Mouse (Mus musculus): ENCODE data around the gene Cycs. TPM values are rescaled to one million over a fixed set of nuclear protein-coding genes. Genes with fewer than 3 reads are reported as not detected.

The Cycs gene
- polyA plus RNA-seq, 1 experiment, result 65.5 TPM

- no peak overlapping the region for H3ac ChIP-seq (ENCODE audit: control insufficient read depth, insufficient read length, low read depth)
Observed at GRCm38 (mm10) chr6:50571661-50572060, 5.3 kb upstream of the Cycs start.

GRCm38 (mm10) chr6:50566997-50567255 is 588 bp upstream of the Cycs start:
- no peak for TF ChIP-seq MYOD1 (IDR thresholded peaks at IDR 0.05; ENCODE audit: control insufficient read depth, insufficient read length, low read depth)
- no peak for TF ChIP-seq CEBPB (IDR thresholded peaks at IDR 0.05; ENCODE audit: low read depth)
- no peak for TF ChIP-seq FOSL1 (IDR thresholded peaks at IDR 0.05; ENCODE audit: insufficient read depth, low read length, poor library complexity, severe bottlenecking)
- no peak for TF ChIP-seq CTCF (IDR thresholded peaks at IDR 0.05; ENCODE audit: control insufficient read depth, insufficient read depth, insufficient read length)
- no peak for TF ChIP-seq MYOG (IDR thresholded peaks at IDR 0.05; ENCODE audit: control insufficient read depth, extremely low read depth, insufficient read length)
- no peak for TF ChIP-seq MAX (IDR thresholded peaks at IDR 0.05)
- H3ac ChIP-seq (ENCODE audit: control insufficient read depth, insufficient read length, low read depth), result peak overlapping the region; percentile 74
- peaks cover 13% of the 10 kb centered on the region for H3K79me3 ChIP-seq (ENCODE audit: low read depth)
- H3K4me3 ChIP-seq (ENCODE audit: insufficient read depth, poor library complexity, severe bottlenecking), result peak overlapping the region; percentile 36
- H3K36me3 ChIP-seq (ENCODE audit: control insufficient read depth, insufficient read depth), result peaks cover 25% of the 10 kb centered on the region
- H3K27me3 ChIP-seq (ENCODE audit: control insufficient read depth, insufficient read depth, insufficient read length), result no peaks in the 10 kb centered on the region
- H3K79me2 ChIP-seq (ENCODE audit: control insufficient read depth, insufficient read depth), result peaks cover 16% of the 10 kb centered on the region

More at GRCm38 (mm10) chr6:50571661-50572060, 5.3 kb upstream of the Cycs start:
- Histone ChIP-seq H3K36me3 (ENCODE audit: control insufficient read depth, insufficient read depth) (no peaks in the 10 kb centered on the region), H3K79me2 (ENCODE audit: control insufficient read depth, insufficient read depth) (no peaks in the 10 kb centered on the region), H3K4me3 (ENCODE audit: insufficient read depth, poor library complexity, severe bottlenecking) (no peak overlapping the region), H3K27me3 (ENCODE audit: control insufficient read depth, insufficient read depth, insufficient read length) (peaks cover 3% of the 10 kb centered on the region), H3K79me3 (ENCODE audit: low read depth) (no peaks in the 10 kb centered on the region)
- TF ChIP-seq MYOG (IDR thresholded peaks at IDR 0.05; ENCODE audit: control insufficient read depth, extremely low read depth, insufficient read length) (no peak), MAX (IDR thresholded peaks at IDR 0.05) (no peak), MYOD1 (IDR thresholded peaks at IDR 0.05; ENCODE audit: control insufficient read depth, insufficient read length, low read depth) (no peak), USF1 (IDR thresholded peaks at IDR 0.05; ENCODE audit: low read depth) (no peak), FOSL1 (IDR thresholded peaks at IDR 0.05; ENCODE audit: insufficient read depth, low read length, poor library complexity, severe bottlenecking) (no peak), CTCF (IDR thresholded peaks at IDR 0.05; ENCODE audit: control insufficient read depth, insufficient read depth, insufficient read length) (no peak), CEBPB (IDR thresholded peaks at IDR 0.05; ENCODE audit: low read depth) (no peak)

GRCm38 (mm10) chr6:50563651-50564050 is 2.7 kb downstream of the Cycs start:
- H3K79me3 ChIP-seq (ENCODE audit: low read depth), result peaks cover 13% of the 10 kb centered on the region
- H3K79me2 ChIP-seq (ENCODE audit: control insufficient read depth, insufficient read depth), result peaks cover 16% of the 10 kb centered on the region
- H3K27me3 ChIP-seq (ENCODE audit: control insufficient read depth, insufficient read depth, insufficient read length), result no peaks in the 10 kb centered on the region
- TF ChIP-seq FOSL1 (IDR thresholded peaks at IDR 0.05; ENCODE audit: insufficient read depth, low read length, poor library complexity, severe bottlenecking), result no peak
- no peak for TF ChIP-seq MYOD1 (IDR thresholded peaks at IDR 0.05; ENCODE audit: control insufficient read depth, insufficient read length, low read depth)
- no peak for TF ChIP-seq USF1 (IDR thresholded peaks at IDR 0.05; ENCODE audit: low read depth)
- no peak for TF ChIP-seq MAX (IDR thresholded peaks at IDR 0.05)
- TF ChIP-seq CTCF (IDR thresholded peaks at IDR 0.05; ENCODE audit: control insufficient read depth, insufficient read depth, insufficient read length), result no peak
- no peak for TF ChIP-seq CEBPB (IDR thresholded peaks at IDR 0.05; ENCODE audit: low read depth)
- TF ChIP-seq MYOG (IDR thresholded peaks at IDR 0.05; ENCODE audit: control insufficient read depth, extremely low read depth, insufficient read length), result no peak
- H3K4me3 ChIP-seq (ENCODE audit: insufficient read depth, poor library complexity, severe bottlenecking), result no peak overlapping the region
- H3ac ChIP-seq (ENCODE audit: control insufficient read depth, insufficient read length, low read depth), result no peak overlapping the region
- H3K36me3 ChIP-seq (ENCODE audit: control insufficient read depth, insufficient read depth), result peaks cover 25% of the 10 kb centered on the region

GRCm38 (mm10) chr6:50562421-50562820 is 3.9 kb downstream of the Cycs start:
- Histone ChIP-seq H3ac (ENCODE audit: control insufficient read depth, insufficient read length, low read depth) (no peak overlapping the region), H3K79me3 (ENCODE audit: low read depth) (peaks cover 13% of the 10 kb centered on the region), H3K4me3 (ENCODE audit: insufficient read depth, poor library complexity, severe bottlenecking) (no peak overlapping the region), H3K27me3 (ENCODE audit: control insufficient read depth, insufficient read depth, insufficient read length) (no peaks in the 10 kb centered on the region), H3K79me2 (ENCODE audit: control insufficient read depth, insufficient read depth) (peaks cover 16% of the 10 kb centered on the region), H3K36me3 (ENCODE audit: control insufficient read depth, insufficient read depth) (peaks cover 25% of the 10 kb centered on the region)
- TF ChIP-seq FOSL1 (IDR thresholded peaks at IDR 0.05; ENCODE audit: insufficient read depth, low read length, poor library complexity, severe bottlenecking) (no peak), USF1 (IDR thresholded peaks at IDR 0.05; ENCODE audit: low read depth) (no peak)

- peaks cover 25% of the 10 kb centered on the region for H3K36me3 ChIP-seq (ENCODE audit: control insufficient read depth, insufficient read depth)
- H3K79me3 ChIP-seq (ENCODE audit: low read depth), result peaks cover 9% of the 10 kb centered on the region
- H3K79me2 ChIP-seq (ENCODE audit: control insufficient read depth, insufficient read depth), result peaks cover 11% of the 10 kb centered on the region
- no peak overlapping the region for H3ac ChIP-seq (ENCODE audit: control insufficient read depth, insufficient read length, low read depth)
- H3K27me3 ChIP-seq (ENCODE audit: control insufficient read depth, insufficient read depth, insufficient read length), result no peaks in the 10 kb centered on the region
- TF ChIP-seq MAX (IDR thresholded peaks at IDR 0.05) (no peak), MYOG (IDR thresholded peaks at IDR 0.05; ENCODE audit: control insufficient read depth, extremely low read depth, insufficient read length) (no peak), CEBPB (IDR thresholded peaks at IDR 0.05; ENCODE audit: low read depth) (no peak), FOSL1 (IDR thresholded peaks at IDR 0.05; ENCODE audit: insufficient read depth, low read length, poor library complexity, severe bottlenecking) (no peak), MYOD1 (IDR thresholded peaks at IDR 0.05; ENCODE audit: control insufficient read depth, insufficient read length, low read depth) (no peak)
- no peak overlapping the region for H3K4me3 ChIP-seq (ENCODE audit: insufficient read depth, poor library complexity, severe bottlenecking)
Observed at GRCm38 (mm10) chr6:50560776-50561175, 5.6 kb downstream of the Cycs start.

GRCm38 (mm10) chr6:50558877-50559276 is 7.5 kb downstream of the Cycs start:
- peaks cover 3% of the 10 kb centered on the region for H3K79me2 ChIP-seq (ENCODE audit: control insufficient read depth, insufficient read depth)
- H3K27me3 ChIP-seq (ENCODE audit: control insufficient read depth, insufficient read depth, insufficient read length), result no peaks in the 10 kb centered on the region
- TF ChIP-seq MYOG (IDR thresholded peaks at IDR 0.05; ENCODE audit: control insufficient read depth, extremely low read depth, insufficient read length), result no peak
- no peak for TF ChIP-seq MYOD1 (IDR thresholded peaks at IDR 0.05; ENCODE audit: control insufficient read depth, insufficient read length, low read depth)
- no peak for TF ChIP-seq USF1 (IDR thresholded peaks at IDR 0.05; ENCODE audit: low read depth)
- TF ChIP-seq MAX (IDR thresholded peaks at IDR 0.05), result no peak
- TF ChIP-seq FOSL1 (IDR thresholded peaks at IDR 0.05; ENCODE audit: insufficient read depth, low read length, poor library complexity, severe bottlenecking), result no peak
- no peak for TF ChIP-seq CEBPB (IDR thresholded peaks at IDR 0.05; ENCODE audit: low read depth)
- no peak for TF ChIP-seq CTCF (IDR thresholded peaks at IDR 0.05; ENCODE audit: control insufficient read depth, insufficient read depth, insufficient read length)
- H3K36me3 ChIP-seq (ENCODE audit: control insufficient read depth, insufficient read depth), result peaks cover 20% of the 10 kb centered on the region
- H3K79me3 ChIP-seq (ENCODE audit: low read depth), result peaks cover 1% of the 10 kb centered on the region
- H3ac ChIP-seq (ENCODE audit: control insufficient read depth, insufficient read length, low read depth), result no peak overlapping the region
- H3K4me3 ChIP-seq (ENCODE audit: insufficient read depth, poor library complexity, severe bottlenecking), result no peak overlapping the region

Data from C2C12 (cell line).